Mouse (Mus musculus) lung, adult 2 months (tissue): ENCODE results near the gene Cd164. TPM values are rescaled to one million over a fixed set of nuclear protein-coding genes. Genes with fewer than 3 reads are reported as not detected.

Source experiments
- DNase-seq: peaks from one replicate; pipeline ENCODE4 v3.0.0; 2022
- H3K4me1 ChIP-seq: fragments of 200-500 bp; 2 replicates; pipeline ENCODE4 v1.6.1; 2011; ENCODE audit warnings: low read length; ENCODE audit not compliant: control insufficient read depth, insufficient read depth
- H3K4me3 ChIP-seq: fragments of 200-500 bp; replicated peaks from 2 replicates; pipeline ENCODE3; 2011; ENCODE audit warnings: low read depth, mild to moderate bottlenecking, control low read depth, low read length; ENCODE audit errors: extremely low read depth
- CTCF ChIP-seq: fragments of 200-500 bp; IDR thresholded peaks from 2 replicates; pipeline ENCODE4 v1.5.1; 2011; ENCODE audit warnings: mild to moderate bottlenecking, low read length, control low read depth; ENCODE audit not compliant: insufficient read depth
- POLR2A ChIP-seq: fragments of 200-500 bp; IDR thresholded peaks from 2 replicates; pipeline ENCODE4 v1.6.1; 2011; ENCODE audit warnings: low read depth, mild to moderate bottlenecking, control low read depth, low read length, borderline replicate concordance; ENCODE audit errors: extremely low read depth
- WGBS: fragments of 180-500 bp; shearing (Covaris S2); methylation state at CpG from one replicate; pipeline ENCODE4 v1.1.7; 2018; 5-methylcytosine and 5-hydroxymethylcytosine counted together
- polyA plus RNA-seq: library from polyadenylated mRNA; depleted of rRNA; stranded (reverse); fragments of >200 nt; gene quantifications from 2 replicates; pipeline ENCODE4 v1.2.3, GENCODE M21; 2012

Cd164 gene
- polyA plus RNA-seq, 1 experiment = 131 TPM

DNA sequence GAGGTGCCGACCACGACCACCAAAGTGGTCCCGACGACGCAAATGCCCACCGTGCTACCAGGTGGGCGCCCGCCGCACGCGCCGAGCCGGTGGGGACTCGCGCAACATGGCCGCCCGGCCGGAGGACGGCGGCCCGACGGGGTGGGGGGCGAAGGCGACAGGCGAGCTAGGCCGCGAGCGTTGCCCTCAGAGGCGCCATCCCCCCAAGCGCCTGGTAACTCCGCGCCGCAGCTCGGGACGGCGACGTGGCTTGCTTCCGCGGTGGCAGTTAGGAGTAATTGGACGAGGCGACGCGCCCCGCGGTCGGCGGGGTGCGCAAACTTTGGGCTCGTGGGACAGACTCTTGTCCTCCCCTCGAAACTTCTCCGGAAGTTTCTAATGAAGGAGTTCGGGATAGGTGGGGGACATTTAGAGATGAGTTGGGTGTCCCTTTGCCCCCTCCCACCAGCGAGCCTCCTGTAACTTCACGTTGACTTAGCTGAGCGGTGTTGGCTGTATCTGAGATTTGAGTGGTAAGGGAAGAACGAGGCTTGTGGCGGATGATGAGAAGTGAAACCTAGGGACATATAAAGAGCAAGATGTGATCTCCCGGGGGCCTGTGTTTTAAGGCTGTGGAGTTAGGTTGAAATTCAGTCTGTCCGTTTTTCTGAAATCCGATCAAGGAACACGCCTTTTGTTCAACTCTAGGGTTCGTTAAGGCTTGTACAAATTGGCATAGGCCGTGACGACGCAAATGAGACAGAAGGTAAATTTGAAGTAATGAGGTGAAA, 611 bp downstream of the Cd164 start:
- Histone ChIP-seq H3K4me3 (peak overlapping the region; percentile 78), H3K4me1 (peaks cover 10% of the 10 kb centered on the region)
- TF ChIP-seq POLR2A (0 out of 2 replicates have a peak, but pooled peaks have one; percentile 13), CTCF (no peak)
- peak; percentile 75 for DNase-seq
- under 1% methylated on average over 64 of the region's 65 CpGs for WGBS

DNA sequence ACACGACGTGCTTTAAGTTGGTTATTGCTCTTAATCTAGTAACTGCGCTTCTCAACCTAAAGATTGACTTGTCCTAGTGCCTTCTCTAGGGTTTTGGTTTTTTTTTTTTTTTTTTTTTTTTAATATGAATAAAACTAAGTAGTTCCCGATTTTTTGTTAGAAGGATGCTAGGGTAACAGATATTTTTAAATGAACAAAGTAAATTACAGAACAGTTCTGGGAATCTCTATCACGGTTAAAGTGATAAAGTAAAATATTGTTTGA, 1.1 kb downstream of the Cd164 start:
- no peak for TF ChIP-seq POLR2A
- no peak for TF ChIP-seq CTCF
- WGBS = 3% methylated on average over 5 of the region's 5 CpGs
- peaks cover 12% of the 10 kb centered on the region for H3K4me1 ChIP-seq

DNA sequence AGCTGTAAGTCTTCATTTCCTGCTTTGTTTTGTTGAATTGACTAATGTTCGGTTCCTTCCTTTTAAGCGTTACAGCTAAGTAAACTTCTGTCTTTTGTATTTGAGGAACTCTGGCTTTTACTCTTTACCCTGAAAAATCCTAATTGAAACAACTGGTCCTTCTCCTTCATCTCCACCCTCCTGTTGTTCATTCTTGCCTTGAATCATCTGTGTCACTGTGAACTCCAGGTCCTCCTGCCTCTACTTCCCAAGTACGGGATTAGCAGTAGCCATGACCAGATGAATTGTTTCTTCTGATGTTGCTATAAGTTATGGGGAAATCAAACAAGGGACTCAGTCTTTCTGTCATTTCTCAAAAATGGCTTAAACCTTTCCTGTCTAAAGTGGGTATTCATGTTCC, 4.2 kb downstream of the Cd164 start:
- 39% methylated on average over 3 of the region's 3 CpGs for WGBS
- no peak overlapping the region for H3K4me3 ChIP-seq
- TF ChIP-seq POLR2A (no peak), CTCF (no peak)
- DNase-seq = no peak
- peaks cover 13% of the 10 kb centered on the region for H3K4me1 ChIP-seq

More for the DNA sequence above, 1.1 kb downstream of the Cd164 start:
- DNase-seq = no peak
- H3K4me3 ChIP-seq = peak overlapping the region; percentile 78

DNA sequence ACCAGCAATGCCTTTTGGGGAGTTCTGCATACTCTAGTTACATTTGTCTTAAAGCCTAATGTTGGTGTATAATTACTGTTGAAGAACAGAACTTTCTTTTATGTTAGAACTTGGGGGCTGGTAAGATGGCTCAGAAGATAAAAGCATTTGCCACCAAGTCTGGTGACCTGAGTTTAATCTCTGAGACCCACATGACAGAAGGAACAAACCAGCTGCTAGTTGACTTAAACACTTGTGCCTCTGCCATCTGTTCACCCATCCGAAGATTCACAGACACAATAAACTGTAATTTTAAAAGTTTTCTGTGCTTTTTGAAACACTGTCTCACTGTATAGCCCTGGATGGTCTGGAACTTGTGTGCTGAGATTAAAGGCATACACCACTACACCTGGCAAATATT, 6.5 kb downstream of the Cd164 start:
- peaks cover 13% of the 10 kb centered on the region for H3K4me1 ChIP-seq
- 64% methylated on average over 1 of the region's 1 CpGs for WGBS
- TF ChIP-seq CTCF (no peak), POLR2A (no peak)
- H3K4me3 ChIP-seq = no peak overlapping the region
- no peak for DNase-seq

DNA sequence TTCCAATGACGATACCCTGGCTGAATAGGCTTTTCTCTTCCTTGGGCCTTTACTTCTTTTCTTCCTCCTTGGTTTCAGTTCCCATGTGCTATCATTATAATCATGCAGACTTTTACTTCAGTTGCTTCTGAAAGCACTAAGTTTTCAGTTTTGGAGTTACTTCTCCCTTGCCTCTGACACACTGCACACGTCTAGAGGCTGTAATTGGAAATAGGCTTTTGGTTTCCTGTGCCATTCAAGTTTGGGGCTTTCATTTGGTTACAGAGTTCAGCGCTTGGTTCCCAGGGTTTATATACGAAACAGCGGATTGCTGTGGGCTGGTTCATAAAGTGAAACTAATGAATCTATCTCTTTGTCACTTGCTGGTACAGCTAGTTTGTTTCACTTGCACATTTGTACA, 10.8 kb downstream of the Cd164 start:
- peaks cover 3% of the 10 kb centered on the region; the same call in 1 of the 2 replicates for H3K4me1 ChIP-seq
- DNase-seq = no peak
- H3K4me3 ChIP-seq = no peak overlapping the region
- TF ChIP-seq CTCF (no peak), POLR2A (no peak)
- WGBS = 85% methylated on average over 5 of the region's 5 CpGs

DNA sequence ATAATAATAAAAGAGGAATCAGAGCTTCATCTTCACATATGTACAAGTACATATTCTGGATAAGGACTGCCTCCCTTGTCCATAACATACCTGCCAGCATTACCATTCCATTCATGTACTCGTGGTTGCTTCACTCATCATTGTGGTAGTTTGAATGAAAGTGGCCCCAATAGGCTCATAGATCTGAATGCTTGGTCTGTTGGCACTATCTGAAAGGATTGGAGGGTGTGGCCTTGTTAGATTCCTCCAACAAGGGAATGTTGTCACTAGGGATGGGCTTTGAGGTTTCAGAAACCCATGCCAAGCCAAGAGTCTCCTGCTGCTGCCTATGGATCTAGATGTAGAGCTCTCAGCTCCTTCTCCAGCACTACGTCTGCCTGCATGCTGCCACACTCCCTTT, 16.8 kb downstream of the Cd164 start:
- Histone ChIP-seq H3K4me1 (no peaks in the 10 kb centered on the region), H3K4me3 (no peak overlapping the region)
- WGBS = 94% methylated on average over 2 of the region's 2 CpGs
- no peak for DNase-seq
- TF ChIP-seq POLR2A (no peak), CTCF (no peak)

DNA sequence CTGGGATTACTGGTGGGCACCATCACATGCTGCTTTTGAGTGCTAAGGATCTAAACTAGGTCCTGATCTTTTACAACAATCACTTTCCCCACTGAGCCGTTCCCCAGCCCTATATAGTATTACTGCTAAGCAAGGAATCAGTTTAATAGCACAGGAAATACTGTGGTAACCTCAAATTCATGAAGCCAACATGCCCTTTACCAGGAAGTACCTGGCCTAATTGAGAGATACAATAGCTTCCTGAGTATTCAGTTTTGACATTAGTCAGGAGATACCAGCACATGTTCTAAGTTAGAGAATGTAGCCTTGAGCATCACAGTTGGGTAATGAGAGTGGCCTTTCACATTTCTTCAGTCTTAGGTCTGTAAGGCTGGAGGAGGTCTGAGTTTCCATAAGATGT, 17.5 kb downstream of the Cd164 start:
- H3K4me3 ChIP-seq = no peak overlapping the region
- no peaks in the 10 kb centered on the region for H3K4me1 ChIP-seq
- whole genome bisulfite sequencing = 91% methylated on average over 1 of the region's 1 CpGs
- DNase-seq = no peak
- TF ChIP-seq CTCF (no peak), POLR2A (no peak)

DNA sequence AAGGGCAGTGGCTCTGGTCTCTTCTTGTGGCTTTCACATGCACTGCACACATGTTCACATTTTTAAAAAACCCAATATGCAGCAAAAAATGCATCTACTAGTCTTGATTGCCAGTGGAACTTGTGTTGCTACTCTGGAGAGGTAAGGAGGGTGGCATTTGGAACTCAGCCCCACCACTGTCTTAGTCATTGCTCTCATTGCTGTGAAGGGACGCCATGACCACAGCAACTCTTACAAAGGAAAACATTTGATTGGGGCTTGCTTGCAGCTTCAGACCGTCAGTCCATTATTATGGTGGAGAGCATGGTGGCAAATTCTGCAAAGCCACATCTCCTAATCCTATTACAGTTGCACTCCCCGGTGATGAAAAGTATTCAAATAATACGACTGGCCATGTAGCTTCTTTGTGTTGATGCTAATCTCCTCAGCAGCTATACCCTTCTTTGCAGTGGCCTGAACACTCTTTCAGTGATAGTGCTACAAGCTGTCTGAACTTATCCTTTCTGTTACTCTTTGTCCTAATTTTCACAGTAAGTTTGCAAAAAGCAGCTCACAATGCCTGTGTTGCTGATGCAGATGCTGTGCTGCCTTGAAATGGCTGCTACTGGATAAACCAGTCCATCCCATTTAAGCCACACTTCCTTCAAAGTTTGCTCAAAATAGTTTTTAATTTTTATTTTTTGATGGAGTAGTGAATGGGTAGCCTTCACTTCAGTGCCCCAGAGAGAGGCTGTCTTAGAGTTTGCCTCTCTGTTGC, 18.2 kb downstream of the Cd164 start:
- 93% methylated on average over 4 of the region's 4 CpGs for WGBS

DNA sequence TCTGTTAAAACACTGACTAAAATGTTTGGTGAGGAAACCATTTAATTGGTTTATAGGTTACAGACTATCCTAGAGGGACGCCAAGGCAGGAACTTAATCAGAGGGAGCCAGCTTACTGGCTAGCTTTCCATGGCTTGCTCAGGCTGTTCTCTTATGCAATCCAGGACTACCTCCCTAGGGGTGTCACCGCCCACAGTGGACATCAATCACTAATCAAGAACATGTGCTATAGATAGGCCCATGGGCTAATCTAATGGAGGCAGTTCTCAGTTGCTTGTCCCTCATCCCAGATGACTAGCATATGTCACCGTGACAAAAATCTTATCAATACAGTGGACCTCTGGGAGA, 18.7 kb downstream of the Cd164 start:
- TF ChIP-seq POLR2A (no peak), CTCF (no peak)
- WGBS = 96% methylated on average over 3 of the region's 3 CpGs
- no peak for DNase-seq
- Histone ChIP-seq H3K4me3 (no peak overlapping the region), H3K4me1 (no peaks in the 10 kb centered on the region)

More for the DNA sequence above, 18.2 kb downstream of the Cd164 start:
- Histone ChIP-seq H3K4me3 (no peak overlapping the region), H3K4me1 (no peaks in the 10 kb centered on the region)
- TF ChIP-seq POLR2A (no peak), CTCF (no peak)
- no peak for DNase-seq

DNA sequence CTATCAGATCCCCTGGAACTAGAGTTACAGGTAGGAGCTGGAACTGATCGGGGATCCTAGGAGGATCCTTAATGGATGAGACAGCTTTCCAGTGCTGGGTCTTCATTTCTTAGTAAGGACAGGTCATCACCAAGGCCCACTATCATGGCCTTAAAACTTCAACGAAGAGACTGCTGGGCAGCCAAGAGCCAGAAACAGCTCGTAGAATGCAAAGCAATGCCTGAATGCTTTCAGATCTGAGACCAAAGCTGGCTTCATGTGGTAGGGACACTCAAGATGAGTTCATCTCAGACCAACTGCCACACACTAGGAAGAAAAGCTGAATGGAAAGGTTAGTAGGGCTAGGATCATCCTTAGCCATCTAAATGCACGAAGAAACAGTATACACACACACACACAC, 19.8 kb downstream of the Cd164 start:
- Histone ChIP-seq H3K4me3 (no peak overlapping the region), H3K4me1 (no peaks in the 10 kb centered on the region)
- WGBS = 94% methylated on average over 4 of the region's 4 CpGs
- TF ChIP-seq CTCF (no peak), POLR2A (no peak)
- DNase-seq = no peak
